Mouse (Mus musculus) NIH3T3 (cell line): ENCODE data around the gene Tbc1d2b.

ENCODE experiments used
- DNase-seq: peaks from one replicate; pipeline ENCODE4 v3.0.0-alpha.2; 2012; ENCODE audit warnings: low read depth

The Tbc1d2b gene

DNA sequence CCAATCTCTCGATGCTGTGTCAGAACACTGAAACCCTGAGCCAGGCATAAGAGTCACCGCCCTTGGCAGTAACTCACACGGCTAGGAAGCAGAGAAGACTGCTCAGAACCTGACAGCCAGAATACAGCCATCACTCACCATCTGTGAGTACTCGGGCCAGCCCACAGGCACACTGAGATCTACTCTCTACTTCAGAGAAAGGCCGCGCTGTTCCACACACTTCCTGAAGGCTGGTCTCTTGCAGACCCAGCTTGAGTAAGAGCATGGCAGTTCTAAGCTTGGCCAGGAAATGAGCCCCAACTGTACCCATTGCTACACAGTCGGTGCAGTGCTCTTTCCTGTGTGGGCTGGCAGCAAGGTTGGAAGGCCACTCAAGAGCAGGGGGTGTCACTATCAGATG is 27.7 kb downstream of the Tbc1d2b start:
- no peak for DNase-seq

GRCm38 (mm10) chr9:90242291-90242690 is 28.3 kb downstream of the Tbc1d2b start:
- no peak for DNase-seq

DNA sequence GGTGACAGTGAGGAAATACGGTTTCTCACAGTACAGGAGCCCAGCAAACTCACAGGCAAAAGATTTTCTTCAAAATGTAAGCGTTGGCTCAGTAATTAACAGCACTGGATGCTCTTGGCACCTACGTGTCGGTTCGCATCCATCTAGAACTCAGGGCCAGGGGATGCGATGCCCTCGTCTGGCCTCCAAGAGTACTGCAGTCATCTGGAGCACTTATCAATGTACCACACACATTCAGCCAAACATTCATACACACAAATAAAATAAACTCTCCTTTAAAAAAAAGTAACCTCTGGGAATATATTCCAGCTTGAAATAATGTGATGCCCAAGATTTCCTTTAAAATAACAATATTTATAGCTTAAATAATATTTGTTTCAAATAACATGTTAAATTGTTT is 29.0 kb downstream of the Tbc1d2b start:
- no peak for DNase-seq

DNA sequence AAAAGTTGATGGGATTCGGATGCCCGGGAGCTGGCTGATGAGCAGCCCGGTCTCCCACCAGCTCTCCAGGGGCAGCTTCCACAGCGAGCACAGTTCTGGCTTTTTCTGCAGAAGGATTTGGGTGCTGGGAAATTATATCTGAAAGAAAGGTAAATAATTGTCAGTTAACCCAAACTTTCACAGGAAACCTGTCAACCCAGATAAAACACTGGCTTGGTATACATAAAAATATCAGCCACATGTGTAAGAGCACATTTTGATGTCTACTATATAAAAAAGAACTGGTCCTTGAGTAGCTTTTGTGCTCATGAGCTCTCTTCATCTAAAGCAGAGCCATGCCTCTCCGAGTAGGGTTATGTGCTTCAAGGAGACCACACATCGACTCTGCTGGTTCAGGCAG is 29.6 kb downstream of the Tbc1d2b start:
- no peak for DNase-seq

GRCm38 (mm10) chr9:90240560-90240959 is 30.0 kb downstream of the Tbc1d2b start:
- no peak for DNase-seq

DNA sequence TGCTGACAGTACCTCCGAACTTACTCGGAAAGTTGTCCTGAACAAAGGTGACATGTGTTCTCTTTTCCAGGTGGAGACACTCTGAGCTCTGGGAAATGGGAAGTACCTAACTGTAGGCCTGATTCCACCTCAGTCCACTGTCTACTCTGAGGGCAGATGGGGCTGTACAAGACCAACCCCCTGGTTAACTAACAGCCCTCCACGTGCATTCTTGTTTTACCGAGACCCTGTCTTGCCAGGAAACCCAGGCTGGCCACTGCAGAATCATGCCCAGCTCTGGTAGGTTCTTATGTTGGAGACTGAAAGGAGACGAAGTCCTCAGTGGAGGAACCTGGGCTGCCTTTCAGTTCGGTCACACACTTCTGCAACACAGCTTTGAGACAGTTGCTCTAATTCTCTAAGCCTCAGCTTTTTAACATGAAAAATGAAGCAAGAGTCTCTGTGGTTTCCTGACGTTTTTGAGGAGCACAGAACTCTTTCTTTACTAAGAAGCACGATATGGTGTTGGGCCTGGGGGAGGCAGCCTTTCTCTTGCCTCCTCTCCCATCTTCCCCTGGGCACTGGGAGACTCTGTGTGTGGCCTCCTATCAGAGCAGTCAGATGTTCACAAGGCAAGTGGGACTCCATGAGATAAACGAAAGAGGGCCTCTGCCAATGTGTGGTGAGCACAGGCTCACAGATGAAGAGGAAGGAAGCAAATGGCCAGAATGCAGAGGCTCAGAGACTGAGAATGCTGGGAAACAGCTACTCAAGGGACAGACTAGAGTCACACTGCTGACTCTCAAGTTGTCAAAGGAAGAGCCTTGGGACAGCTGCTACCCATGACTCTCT is 33.2 kb downstream of the Tbc1d2b start:
- no peak for DNase-seq

- DNase-seq, result no peak
Observed at GRCm38 (mm10) chr9:90236817-90237216, 33.8 kb downstream of the Tbc1d2b start.

GRCm38 (mm10) chr9:90235258-90235882 is 35.2 kb downstream of the Tbc1d2b start:
- peak; percentile 67 for DNase-seq

DNA sequence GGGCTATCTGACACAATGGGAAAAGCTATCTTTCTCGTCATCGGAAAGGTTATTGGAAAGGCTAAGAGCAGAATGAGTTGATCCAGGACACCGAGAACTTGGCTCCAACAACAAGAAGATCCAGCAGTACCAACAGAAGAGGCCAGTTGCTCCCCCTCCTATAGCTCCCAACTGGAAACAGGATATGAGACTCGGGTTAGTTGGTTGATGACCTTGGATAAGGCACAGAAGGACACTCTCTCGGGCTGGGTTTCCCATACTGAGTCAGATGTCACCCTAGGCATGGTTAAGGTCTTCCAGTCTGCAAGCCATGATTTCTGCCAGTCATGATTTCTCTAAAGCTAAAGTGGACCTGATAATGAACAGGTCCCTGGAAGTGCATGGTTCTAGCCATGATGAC is 35.8 kb downstream of the Tbc1d2b start:
- no peak for DNase-seq

GRCm38 (mm10) chr9:90233906-90234419 is 36.6 kb downstream of the Tbc1d2b start:
- no peak for DNase-seq

DNA sequence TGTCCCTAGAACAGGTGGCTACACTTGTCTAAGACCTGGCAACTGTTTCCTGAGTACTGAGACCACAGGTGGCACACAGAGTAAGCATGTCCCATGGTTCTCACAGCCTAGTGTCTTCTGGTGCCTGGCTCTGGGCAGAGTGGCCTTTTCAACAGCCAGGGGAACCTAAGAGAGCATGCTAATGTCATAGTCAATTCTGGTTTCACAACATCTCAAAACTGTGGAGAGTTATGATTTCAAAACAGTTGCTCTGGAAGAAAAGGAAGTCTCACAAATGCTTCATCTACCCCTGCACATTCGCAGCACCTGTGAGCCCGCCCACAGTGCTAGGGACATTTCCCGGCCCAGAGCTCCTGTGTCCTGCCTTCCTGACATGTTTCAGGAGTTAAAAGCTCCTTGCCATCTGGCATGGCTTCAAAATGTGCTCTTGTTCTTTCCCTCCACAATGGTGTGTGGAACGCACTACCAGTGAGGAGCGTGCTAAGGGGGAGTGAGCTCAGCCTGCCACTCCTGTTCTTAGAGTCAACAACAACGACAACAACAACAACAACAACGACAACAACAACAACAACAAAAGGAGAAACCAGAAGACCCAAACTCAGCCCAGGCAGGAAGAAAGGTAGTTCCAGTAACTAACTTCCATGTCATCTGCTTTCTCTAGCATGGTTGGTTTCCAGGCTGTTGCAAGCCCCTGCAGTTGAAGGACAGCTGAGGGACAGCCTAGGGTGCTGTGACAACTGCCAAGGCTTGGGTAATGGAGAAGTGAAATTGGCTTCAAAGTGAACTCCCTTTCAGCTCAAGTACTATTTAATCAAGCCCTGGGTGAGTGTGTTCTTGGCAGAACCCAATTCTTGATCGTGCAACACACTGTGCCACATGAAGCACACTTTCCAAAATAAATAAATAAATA is 37.6 kb downstream of the Tbc1d2b start:
- DNase-seq, result no peak

DNA sequence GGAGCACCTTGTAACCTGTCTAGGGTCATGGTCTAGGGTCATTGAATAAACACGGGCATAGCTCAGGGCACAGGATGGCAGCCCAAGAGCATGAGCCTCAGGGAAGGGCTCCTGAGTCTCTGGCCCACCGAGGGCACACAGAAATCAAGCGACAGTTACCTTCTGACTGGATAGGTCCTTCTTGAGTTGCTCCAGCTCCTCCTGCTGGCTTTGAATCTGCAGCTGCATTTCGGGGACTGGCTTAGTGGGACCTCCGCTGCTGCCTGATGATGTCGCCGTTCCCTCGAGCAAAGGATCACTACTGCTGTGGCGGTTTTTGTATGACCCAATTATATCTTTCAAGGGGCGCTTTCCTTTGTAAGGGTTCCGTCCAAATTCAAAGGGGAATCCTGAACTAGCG is 43.4 kb downstream of the Tbc1d2b start:
- no peak for DNase-seq

GRCm38 (mm10) chr9:90226742-90227096 is 43.9 kb downstream of the Tbc1d2b start:
- peak; percentile 39 for DNase-seq

DNA sequence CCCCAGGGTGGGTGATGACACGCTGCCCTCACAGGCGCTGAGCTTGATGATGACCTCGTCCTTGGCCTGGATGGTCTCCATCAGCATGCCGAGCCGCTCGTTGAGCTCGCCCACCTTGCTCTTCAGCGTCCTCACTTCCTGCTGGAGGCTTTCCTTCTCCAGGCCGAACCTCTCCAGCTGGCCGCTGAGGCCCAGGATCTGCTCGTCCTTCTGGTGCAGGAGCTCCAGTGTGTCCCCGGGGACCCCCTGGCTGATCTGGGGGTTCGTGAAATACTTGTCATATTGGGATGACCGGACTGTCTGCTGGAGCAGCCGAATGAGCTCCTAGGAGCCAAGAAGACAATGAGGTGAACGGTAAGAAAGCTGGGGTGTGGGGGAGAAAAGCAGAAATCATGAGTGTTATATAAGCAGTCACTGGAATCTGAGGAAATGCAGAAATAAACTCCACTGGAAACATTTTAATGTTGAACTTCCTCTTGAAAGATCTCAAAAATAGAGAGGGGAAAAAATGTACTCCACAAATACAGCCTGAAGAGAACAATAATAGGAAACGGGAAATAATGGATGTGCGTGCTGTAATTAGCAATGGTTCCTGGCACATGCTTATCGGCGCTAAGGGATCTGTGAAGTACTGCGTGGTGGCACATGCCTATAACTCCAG is 44.4 kb downstream of the Tbc1d2b start:
- no peak for DNase-seq

DNA sequence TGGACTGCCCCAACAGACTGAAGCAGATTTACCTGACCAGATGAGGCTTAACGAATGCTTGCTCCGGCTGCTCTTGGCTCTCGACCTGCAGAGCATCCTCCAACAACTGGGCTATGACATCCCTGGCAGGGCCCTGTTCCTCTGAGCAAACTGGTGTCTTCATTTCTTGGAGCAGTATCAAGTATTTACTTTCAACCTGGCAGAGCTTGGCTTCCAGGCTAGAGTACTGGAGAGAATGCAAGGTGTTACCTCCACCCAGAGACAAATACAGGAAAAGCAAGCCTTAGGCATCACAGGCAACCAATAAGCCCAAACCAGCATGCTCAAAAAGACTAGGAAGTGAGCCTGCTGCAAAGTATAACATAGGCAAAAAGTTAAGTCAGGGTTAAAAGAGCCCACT is 48.3 kb downstream of the Tbc1d2b start:
- DNase-seq, result no peak

DNA sequence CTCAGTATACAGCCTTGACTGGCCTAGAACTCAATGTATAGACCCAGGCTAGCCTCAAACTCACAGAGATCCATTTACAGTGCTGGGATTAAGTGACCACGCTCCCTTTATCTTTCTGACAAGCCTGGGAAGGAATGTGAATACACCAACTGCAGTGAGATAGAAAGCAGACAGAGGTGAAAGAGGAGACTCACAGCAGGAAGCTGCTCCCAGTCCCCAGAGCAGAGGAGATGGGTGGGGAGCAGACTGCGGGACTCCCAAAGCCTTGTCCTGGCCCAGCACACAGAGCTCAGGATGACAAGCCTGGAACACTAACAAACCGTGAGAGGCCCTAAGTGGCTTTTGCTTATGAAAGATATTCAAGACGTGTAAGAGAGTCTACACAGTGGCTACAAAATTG is 53.1 kb downstream of the Tbc1d2b start:
- no peak for DNase-seq

DNA sequence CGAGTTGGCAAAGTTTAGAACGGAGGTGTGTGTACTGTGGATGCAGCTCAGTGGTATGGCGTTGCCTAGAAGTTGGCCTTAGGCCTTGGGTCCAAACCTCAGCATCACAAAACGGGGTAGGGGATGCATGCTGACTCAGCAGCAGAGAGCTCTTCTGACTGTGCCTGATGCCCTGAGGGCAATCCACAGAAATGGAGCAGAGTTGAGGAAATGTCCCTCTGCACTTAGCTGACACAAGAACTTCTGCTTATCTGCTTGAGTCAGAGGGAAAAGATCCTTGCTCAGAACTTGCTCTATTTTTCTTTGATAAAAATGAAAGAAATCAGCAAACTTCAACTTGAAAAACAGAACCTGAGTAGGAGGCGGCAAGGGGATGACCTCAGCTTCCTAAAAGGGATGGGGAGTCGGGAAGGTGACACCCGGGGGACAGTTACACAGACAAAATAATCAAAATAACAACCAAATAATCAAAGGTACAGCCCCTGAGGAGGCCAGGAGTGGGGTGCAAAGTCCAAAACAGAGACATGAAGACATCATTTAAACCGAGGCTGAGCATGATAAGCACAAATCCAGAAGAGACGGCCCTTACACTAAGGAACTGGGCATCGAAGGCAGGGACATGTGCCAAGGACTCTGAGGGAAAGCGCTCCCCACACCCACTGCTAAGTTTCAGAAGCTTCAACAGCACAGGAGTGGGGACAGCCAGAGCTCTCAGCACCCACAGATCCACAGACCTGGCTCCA is 54.2 kb downstream of the Tbc1d2b start:
- DNase-seq, result no peak

DNA sequence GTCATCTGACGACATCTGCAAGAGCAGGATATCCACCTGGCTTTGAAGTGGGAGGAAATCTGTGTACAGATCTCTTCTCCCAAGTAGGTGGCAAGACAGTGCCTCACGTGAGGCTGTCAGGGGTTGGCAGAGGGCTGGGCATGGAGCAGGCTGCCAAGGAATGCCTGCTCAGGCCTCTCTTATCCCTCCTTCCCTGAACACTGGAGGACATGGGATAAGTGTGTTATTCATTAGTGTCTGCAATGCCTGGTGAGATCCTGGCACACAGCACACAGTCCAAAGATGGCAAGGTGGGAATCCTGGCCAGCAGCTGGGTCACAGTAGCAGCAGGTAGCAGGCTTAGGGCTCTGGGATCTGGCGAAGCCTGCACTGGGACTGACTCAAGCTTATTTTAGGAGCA is 57.5 kb downstream of the Tbc1d2b start:
- DNase-seq, result no peak

- no peak for DNase-seq
Observed at GRCm38 (mm10) chr9:90208655-90209054, 61.9 kb downstream of the Tbc1d2b start.

DNA sequence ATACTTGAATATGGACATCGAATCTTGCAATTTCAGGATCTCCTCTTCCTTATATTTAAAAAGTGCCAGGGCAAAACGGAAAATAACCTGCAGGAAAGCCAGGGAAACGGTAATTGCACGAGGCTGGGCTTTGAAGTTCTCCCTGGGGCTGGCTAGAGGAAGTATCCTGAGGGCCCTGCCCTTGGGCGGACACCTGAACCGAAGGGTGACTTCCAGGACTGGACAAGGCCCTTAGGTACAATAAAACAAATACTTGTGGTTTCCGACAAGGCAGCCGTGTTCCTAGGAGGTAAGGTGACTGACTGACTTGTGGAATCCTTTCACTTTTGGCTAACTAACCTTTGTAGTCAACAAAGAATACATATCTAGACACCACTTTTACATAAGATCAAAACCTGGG is 62.8 kb downstream of the Tbc1d2b start:
- DNase-seq, result no peak

- DNase-seq, result peak; percentile 85
Observed at GRCm38 (mm10) chr9:90206500-90206899, 64.1 kb downstream of the Tbc1d2b start.
